Mouse (Mus musculus) heart, embryonic 11.5 days (tissue): ENCODE results near the gene Clspn. TPM values are rescaled to one million over a fixed set of nuclear protein-coding genes. Genes with fewer than 3 reads are reported as not detected.
"Not testable (repeated sequence)": the region's sequence is repeated elsewhere in the genome, so short reads cannot be mapped to it uniquely, and the experiment has no call there.

Source experiments
- ATAC-seq: fragments of 200-750 bp; cut with Nextera tagmentation; replicated peaks from 2 replicates; pipeline ENCODE4 v1.8.0; 2017; ENCODE audit warnings: moderate library complexity; ENCODE audit not compliant: insufficient number of reproducible peaks, low FRiP score, low TSS enrichment
- H3K27ac ChIP-seq: fragments of 300-500 bp; sonication (generic); 2 replicates; pipeline ENCODE4 v1.5.1; 2014; ENCODE audit warnings: mild to moderate bottlenecking, low read depth, low read length
- H3K27me3 ChIP-seq: fragments of 300-500 bp; sonication (generic); 2 replicates; pipeline ENCODE4 v1.6.1; 2014; ENCODE audit warnings: mild to moderate bottlenecking, low read length, mixed read lengths; ENCODE audit not compliant: control insufficient read depth, insufficient read depth
- H3K36me3 ChIP-seq: fragments of 300-500 bp; sonication (generic); 2 replicates; pipeline ENCODE4 v1.6.1; 2014; ENCODE audit warnings: mild to moderate bottlenecking, low read length, moderate library complexity, mixed read lengths; ENCODE audit not compliant: control insufficient read depth, insufficient read depth
- H3K4me1 ChIP-seq: fragments of 300-500 bp; sonication (generic); 2 replicates; pipeline ENCODE4 v1.6.1; 2014; ENCODE audit warnings: low read length; ENCODE audit not compliant: control insufficient read depth, insufficient read depth
- H3K4me2 ChIP-seq: fragments of 300-500 bp; sonication (generic); 2 replicates; pipeline ENCODE4 v1.6.1; 2014; ENCODE audit warnings: mild to moderate bottlenecking, moderate library complexity
- H3K4me3 ChIP-seq: fragments of 300-500 bp; sonication (generic); 2 replicates; pipeline ENCODE4 v1.5.1; 2014; ENCODE audit warnings: low read depth, low read length
- H3K9ac ChIP-seq: fragments of 300-500 bp; sonication (generic); 2 replicates; pipeline ENCODE4 v1.6.1; 2014; ENCODE audit warnings: mild to moderate bottlenecking, low read depth, low read length, moderate library complexity
- H3K9me3 ChIP-seq: fragments of 300-500 bp; sonication (generic); replicated peaks from 2 replicates; pipeline ENCODE4 v1.6.1; 2016; ENCODE audit warnings: low read length; ENCODE audit not compliant: control insufficient read depth
- WGBS: fragments of 180-500 bp; shearing (Covaris S2); extraction: QIAGEN DNeasy Blood & Tissue Kit; methylation state at CpG from one replicate; pipeline ENCODE4 v1.1.7; 2014; ENCODE audit not compliant: insufficient replicate concordance; 5-methylcytosine and 5-hydroxymethylcytosine counted together
- polyA plus RNA-seq: library from polyadenylated mRNA; unstranded; fragments of >200 nt; fragmentation: Nextera tagmentation; extraction: Ambion mirVana; gene quantifications from 2 replicates; pipeline ENCODE4 v1.2.1, GENCODE M21; 2014

Clspn gene
- polyA plus RNA-seq, 1 experiment from 2014 or later, result 36.3 TPM

DNA sequence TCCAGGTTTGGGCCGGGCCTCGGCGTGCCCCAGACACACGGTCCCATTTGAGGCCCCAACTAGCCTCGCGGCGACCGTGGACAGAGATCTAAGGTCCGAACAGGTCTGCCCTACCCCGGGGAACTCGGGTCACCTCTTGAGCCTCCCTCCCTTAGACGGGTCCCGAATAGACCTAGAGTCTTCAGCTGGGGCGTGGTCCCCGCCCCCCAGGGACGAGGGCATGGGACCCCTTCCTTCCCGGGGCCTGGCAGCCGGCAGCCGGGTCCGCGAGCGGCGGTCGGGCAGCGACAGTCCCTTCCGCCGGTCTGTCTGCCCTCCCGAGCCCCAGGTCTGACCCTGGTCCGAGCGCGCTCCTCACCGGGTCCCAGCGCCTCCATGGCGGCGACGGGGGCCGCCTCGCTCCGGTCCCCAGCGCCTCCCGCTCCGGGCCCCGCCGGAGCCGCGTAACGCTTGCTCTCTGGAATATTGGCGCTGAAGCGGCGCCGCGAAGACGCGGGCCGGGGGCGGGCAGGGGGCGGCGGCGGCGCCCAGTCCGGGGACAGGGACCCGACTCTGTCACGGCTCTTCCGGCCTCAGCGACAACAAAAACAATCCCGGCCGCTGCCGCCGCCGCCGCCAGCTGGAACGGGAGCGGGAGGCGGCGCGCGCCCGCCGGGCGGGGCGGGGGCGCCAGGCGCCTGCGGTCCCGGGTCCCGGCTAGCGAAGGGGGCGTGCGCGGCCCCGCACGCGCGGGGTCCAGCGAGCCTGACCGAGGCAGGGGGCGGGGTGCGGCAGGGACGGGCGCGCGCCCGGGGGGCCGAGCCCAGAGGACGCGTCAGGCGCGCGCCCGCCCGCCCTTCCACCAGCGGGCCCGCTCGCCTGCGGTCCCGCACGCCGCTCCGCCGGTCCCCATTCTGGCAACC, 23.7 kb upstream of the Clspn start, which contains the start of gene Ago4:
Gene Ago4 (minus strand): TSS at position 646 of the 902 bp plus-strand sequence.
- H3K9ac ChIP-seq, result peak within 1 kb of the TSS; percentile 82
- H3K9me3 ChIP-seq, result no peaks in the 10 kb centered on the region
- peak; percentile 82 for ATAC-seq
- H3K4me3 ChIP-seq, result peak within 1 kb of the TSS; percentile 81
- H3K27me3 ChIP-seq, result peaks cover 6% of the 10 kb centered on the region; the same call in 1 of the 2 replicates
- H3K36me3 ChIP-seq, result no peaks in the 10 kb centered on the region
- peak within 1 kb of the TSS; percentile 93 for H3K4me2 ChIP-seq
- under 1% methylated on average over 93 of the region's 120 CpGs for WGBS
- no peak within 1 kb of the TSS for H3K27ac ChIP-seq
- peaks cover 4% of the 10 kb centered on the region; the same call in 1 of the 2 replicates for H3K4me1 ChIP-seq

DNA sequence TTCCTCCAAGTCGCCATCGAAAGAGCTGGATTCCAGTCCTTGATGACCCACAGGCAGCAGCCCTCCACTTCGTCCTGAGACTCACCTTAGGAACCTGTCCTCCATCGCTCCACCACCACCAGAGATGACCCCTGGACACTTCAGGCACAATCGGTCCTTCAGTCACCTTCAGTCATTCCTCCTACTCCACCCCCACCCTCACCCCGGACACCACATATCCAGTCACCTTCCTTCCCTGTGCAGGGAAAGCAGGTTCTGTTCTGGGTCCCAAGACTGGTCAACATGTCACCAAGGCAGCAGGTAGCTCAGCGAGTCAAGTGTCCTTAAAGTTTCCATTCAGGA, 23.0 kb upstream of the Clspn start:
- H3K4me1 ChIP-seq, result peaks cover 4% of the 10 kb centered on the region; the same call in 1 of the 2 replicates
- 7% methylated on average over 7 of the region's 7 CpGs for WGBS
- no peaks in the 10 kb centered on the region for H3K36me3 ChIP-seq
- ATAC-seq, result 0 out of 2 replicates have a peak, but pooled peaks have one; percentile 39
- no peak overlapping the region for H3K27ac ChIP-seq
- H3K4me3 ChIP-seq, result peak overlapping the region; percentile 81
- H3K27me3 ChIP-seq, result peaks cover 6% of the 10 kb centered on the region; the same call in 1 of the 2 replicates
- H3K9ac ChIP-seq, result peak overlapping the region; percentile 82
- peak overlapping the region; percentile 93 for H3K4me2 ChIP-seq
- no peaks in the 10 kb centered on the region for H3K9me3 ChIP-seq

DNA sequence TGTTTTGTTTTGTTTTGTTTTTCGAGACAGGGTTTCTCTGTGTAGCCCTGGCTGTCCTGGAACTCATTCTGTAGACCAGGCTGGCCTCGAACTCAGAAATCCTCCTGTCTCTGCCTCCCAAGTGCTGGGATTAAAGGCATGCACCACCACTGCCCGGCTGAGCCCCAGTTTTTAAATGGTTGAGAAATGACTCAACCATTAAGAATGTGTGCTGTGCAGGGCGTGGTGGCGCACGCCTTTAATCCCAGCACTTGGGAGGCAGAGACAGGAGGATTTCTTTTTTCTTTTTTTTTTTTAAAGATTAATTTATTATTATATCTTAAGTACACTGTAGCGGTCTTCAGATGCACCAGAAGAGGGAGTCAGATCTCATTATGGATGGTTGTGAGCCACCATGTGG, 21.1 kb upstream of the Clspn start:
- not testable (repeated sequence) for ATAC-seq, H3K27me3 ChIP-seq, H3K4me2 ChIP-seq

DNA sequence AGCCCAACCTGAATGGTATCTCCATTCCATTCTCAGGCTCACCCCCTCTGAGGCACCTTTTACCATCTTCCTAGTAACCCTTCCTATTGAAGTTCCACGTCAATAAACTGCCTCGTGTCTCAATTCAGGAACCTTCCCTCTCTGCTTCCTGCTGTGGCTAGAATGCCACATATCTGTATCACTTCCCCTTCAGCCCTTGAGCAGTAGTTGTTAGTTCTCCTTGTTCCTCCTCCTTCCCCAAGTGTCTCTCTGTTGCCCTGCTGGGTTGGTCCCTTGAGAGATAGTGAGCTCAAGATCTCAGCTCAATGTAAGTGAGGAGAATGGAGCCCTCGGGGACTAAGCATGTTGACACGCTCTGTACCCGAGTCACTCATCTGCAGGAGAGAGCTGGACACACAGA, 19.9 kb upstream of the Clspn start:
- WGBS, result 58% methylated on average over 5 of the region's 5 CpGs
- H3K9ac ChIP-seq, result no peak overlapping the region
- H3K4me3 ChIP-seq, result no peak overlapping the region

More for the DNA sequence above, 21.1 kb upstream of the Clspn start:
- H3K36me3 ChIP-seq, H3K4me1 ChIP-seq, H3K4me3 ChIP-seq, H3K9me3 ChIP-seq, H3K9ac ChIP-seq, H3K27ac ChIP-seq: not testable (repeated sequence)
- WGBS, result 88% methylated on average over 7 of the region's 7 CpGs

DNA sequence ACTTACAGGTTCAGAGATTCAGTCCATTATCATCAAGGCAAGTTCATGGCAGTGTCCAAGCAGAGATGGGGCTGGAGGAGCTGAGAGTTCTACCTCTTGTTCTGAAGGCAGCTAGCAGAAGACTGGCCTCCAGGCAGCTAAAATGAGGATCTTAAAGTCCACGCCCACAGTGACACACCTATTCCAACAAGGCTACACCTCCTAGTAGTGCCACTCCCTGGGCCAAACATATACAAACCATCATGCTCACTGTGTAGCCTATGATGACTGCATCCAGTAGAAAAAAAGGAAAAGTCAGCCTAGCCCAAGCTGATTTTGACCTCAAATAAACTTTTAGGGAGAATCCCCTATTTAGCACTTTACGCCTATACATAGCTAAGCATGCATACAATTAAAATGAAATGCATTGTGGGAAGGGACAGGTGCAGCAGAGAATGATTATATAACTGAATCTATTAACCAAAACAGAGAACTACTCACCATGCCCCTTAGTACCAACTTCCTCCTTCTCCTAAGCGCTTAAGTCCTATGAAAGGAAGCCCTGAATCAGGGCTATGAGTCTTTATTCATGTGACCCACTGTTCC, 16.2 kb upstream of the Clspn start:
- H3K4me3 ChIP-seq, result no peak overlapping the region
- no peaks in the 10 kb centered on the region for H3K9me3 ChIP-seq
- no peak overlapping the region for H3K4me2 ChIP-seq
- H3K27ac ChIP-seq, result no peak overlapping the region
- no peaks in the 10 kb centered on the region for H3K4me1 ChIP-seq
- H3K36me3 ChIP-seq, result no peaks in the 10 kb centered on the region
- H3K9ac ChIP-seq, result no peak overlapping the region
- H3K27me3 ChIP-seq, result no peaks in the 10 kb centered on the region
- 80% methylated on average over 3 of the region's 3 CpGs for WGBS
- ATAC-seq, result no peak

More for the DNA sequence above, 19.9 kb upstream of the Clspn start:
- H3K36me3 ChIP-seq, result no peaks in the 10 kb centered on the region
- no peaks in the 10 kb centered on the region for H3K9me3 ChIP-seq
- peaks cover 4% of the 10 kb centered on the region; the same call in 1 of the 2 replicates for H3K4me1 ChIP-seq
- H3K4me2 ChIP-seq, result no peak overlapping the region
- ATAC-seq, result no peak
- H3K27me3 ChIP-seq, result peaks cover 6% of the 10 kb centered on the region; the same call in 1 of the 2 replicates
- no peak overlapping the region for H3K27ac ChIP-seq

DNA sequence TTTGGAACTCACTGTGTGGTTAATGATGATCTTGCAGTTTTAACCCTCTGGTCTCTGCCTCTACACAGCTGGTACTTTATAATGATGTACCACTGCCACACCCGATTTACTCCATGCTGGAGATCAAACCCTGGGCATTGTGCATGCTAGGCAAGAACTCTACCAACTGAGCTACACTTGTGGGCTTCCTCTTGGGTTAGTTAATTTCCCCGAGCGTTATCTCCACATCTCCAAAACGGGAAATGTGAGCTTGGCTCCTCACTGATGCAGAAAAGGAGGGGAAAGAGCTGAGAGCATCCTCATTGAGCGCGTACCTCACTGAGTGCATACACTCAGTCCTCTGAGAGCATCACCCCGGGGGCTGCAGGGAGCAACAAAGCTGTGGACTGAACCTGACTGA, 13.9 kb upstream of the Clspn start:
- no peak overlapping the region for H3K4me2 ChIP-seq
- 65% methylated on average over 7 of the region's 7 CpGs for WGBS
- H3K27ac ChIP-seq, result no peak overlapping the region
- H3K9ac ChIP-seq, result no peak overlapping the region
- no peak for ATAC-seq
- H3K36me3 ChIP-seq, result no peaks in the 10 kb centered on the region
- H3K9me3 ChIP-seq, result no peaks in the 10 kb centered on the region
- no peak overlapping the region for H3K4me3 ChIP-seq
- no peaks in the 10 kb centered on the region for H3K4me1 ChIP-seq
- H3K27me3 ChIP-seq, result no peaks in the 10 kb centered on the region

DNA sequence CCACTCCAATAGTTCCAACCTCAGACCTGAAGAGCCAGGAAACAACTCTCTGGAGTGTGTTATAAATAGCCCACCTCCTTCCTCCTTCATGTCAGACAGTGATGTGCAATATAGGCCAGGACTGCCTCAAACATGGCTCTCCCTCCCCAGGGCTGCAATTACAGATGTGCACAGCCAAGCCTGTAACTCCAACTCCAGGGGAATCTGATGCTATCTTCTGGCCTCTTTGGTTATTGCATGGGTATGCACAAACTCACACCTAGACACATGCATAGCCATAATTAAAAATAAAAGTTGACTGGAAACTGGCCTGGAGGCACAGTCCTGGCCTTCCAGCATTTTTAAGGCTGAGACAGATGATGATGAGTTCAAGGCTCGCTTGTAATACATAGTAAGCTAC, 11.7 kb upstream of the Clspn start:
- Histone ChIP-seq H3K27ac (no peak overlapping the region), H3K9me3 (no peaks in the 10 kb centered on the region), H3K4me1 (no peaks in the 10 kb centered on the region), H3K4me2 (no peak overlapping the region), H3K27me3 (no peaks in the 10 kb centered on the region), H3K36me3 (no peaks in the 10 kb centered on the region), H3K4me3 (no peak overlapping the region), H3K9ac (no peak overlapping the region)
- no peak for ATAC-seq
- WGBS, result 74% methylated on average over 1 of the region's 1 CpGs

DNA sequence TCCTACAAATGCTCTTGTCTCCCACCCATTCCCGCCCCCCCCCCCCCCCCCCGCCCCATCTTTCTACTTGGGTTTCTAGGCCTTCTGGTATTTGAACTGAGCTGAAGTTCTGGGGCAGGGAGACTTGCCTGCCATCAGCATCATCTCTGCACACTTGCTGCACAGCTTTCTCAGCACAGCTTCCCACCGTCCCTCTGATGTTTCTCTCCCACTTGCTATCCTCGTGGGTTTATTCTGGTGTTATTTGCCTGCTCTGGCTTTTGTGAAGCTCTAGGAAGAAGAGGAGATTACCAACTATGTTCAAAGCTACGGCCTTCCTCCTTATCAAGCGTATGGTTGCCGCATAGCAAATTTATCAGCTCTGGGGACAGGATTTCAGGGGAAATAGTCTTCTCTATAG, 11.0 kb upstream of the Clspn start:
- Histone ChIP-seq H3K27ac (no peak overlapping the region), H3K4me1 (no peaks in the 10 kb centered on the region), H3K27me3 (no peaks in the 10 kb centered on the region), H3K4me2 (no peak overlapping the region), H3K9me3 (no peaks in the 10 kb centered on the region), H3K9ac (no peak overlapping the region), H3K36me3 (no peaks in the 10 kb centered on the region), H3K4me3 (no peak overlapping the region)
- ATAC-seq, result no peak
- 51% methylated on average over 6 of the region's 7 CpGs for WGBS
